Mouse (Mus musculus): ENCODE measurements around the gene Ebp. TPM values are rescaled to one million over a fixed set of nuclear protein-coding genes. Genes with fewer than 3 reads are reported as not detected.

Ebp gene
- total RNA-seq, 2 experiments from 2014 or later, result 19.0 to 24.7 TPM

Other genes with a start within 250 kb of the Ebp start
- 10 to 100 TPM; 13.0 to 14.7 TPM for gene Hdac6, start 245.6 kb downstream of the Ebp start, total RNA-seq (2021)
- not detected for gene Gata1, start 215.4 kb downstream of the Ebp start, total RNA-seq (2021)
- gene Glod5, start 175.0 kb downstream of the Ebp start, total RNA-seq (2021), result not detected
- 1 to 10 TPM; 6.0 to 6.7 TPM for gene Suv39h1, start 118.8 kb downstream of the Ebp start, total RNA-seq (2021)
- gene Was, start 103.0 kb downstream of the Ebp start, total RNA-seq (2021), result 1 to 10 TPM; 2.7 to 4.0 TPM
- gene Wdr13, start 60.6 kb downstream of the Ebp start, total RNA-seq (2021), result 10 to 100 TPM; 67.7 to 71.3 TPM
- gene Rbm3, start 47.6 kb downstream of the Ebp start, total RNA-seq (2021), result 100 to 1,000 TPM; 158 to 181 TPM
- 1 to 10 TPM; 4.1 to 4.2 TPM for gene Tbc1d25, start 17.3 kb downstream of the Ebp start, total RNA-seq (2021)
- gene Porcn, start 13.0 kb upstream of the Ebp start, total RNA-seq (2021), result 1 to 10 TPM; 1.8 to 3.7 TPM
- 10 to 100 TPM in 1 of 2 experiments, 1 to 10 TPM in 1; 9.8 to 12.7 TPM for gene Ftsj1, start 58.9 kb upstream of the Ebp start, total RNA-seq (2021)
- gene Slc38a5, start 77.6 kb upstream of the Ebp start, total RNA-seq (2021), result 1 to 10 TPM in 1 of 2 experiments, under 1 TPM in 1; 0.78 to 1.6 TPM
- gene Ssxb10, start 133.9 kb upstream of the Ebp start, total RNA-seq (2021), result not detected
- gene Ssxb9, start 173.5 kb upstream of the Ebp start, total RNA-seq (2021), result not detected
- gene Ssxb1, start 219.8 kb upstream of the Ebp start, total RNA-seq (2021), result not detected

Measured in heart, postnatal 14 days (tissue).